Mouse (Mus musculus) brown adipose tissue, adult 24 weeks (tissue): ENCODE measurements around the gene Hsd17b6. TPM values are rescaled to one million over a fixed set of nuclear protein-coding genes. Genes with fewer than 3 reads are reported as not detected.
A peak's percentile ranks its signal among the peaks of the same experiment; 100 is the strongest.

ENCODE experiments used
- H3K27ac ChIP-seq: fragments of 200-500 bp; replicated peaks from 2 replicates; pipeline ENCODE4 v1.5.1; 2012; ENCODE audit warnings: low read depth, mild to moderate bottlenecking, low read length
- H3K4me1 ChIP-seq: fragments of 200-500 bp; 2 replicates; pipeline ENCODE4 v1.6.1; 2012; ENCODE audit warnings: low read length, mixed read lengths; ENCODE audit not compliant: control insufficient read depth, insufficient read depth, insufficient read length
- H3K4me3 ChIP-seq: fragments of 200-500 bp; 2 replicates; pipeline ENCODE4 v1.5.1; 2012; ENCODE audit warnings: low read depth, mild to moderate bottlenecking, low read length, moderate library complexity; ENCODE audit not compliant: insufficient read depth
- polyA plus RNA-seq: library from polyadenylated mRNA; stranded (reverse); fragments of >200 nt; gene quantifications from 2 replicates; pipeline ENCODE4 v1.2.4, GENCODE M21; 2012; ENCODE audit not compliant: missing spikeins, insufficient read depth, insufficient read length

The Hsd17b6 gene
- polyA plus RNA-seq, 1 experiment, result not detected

DNA sequence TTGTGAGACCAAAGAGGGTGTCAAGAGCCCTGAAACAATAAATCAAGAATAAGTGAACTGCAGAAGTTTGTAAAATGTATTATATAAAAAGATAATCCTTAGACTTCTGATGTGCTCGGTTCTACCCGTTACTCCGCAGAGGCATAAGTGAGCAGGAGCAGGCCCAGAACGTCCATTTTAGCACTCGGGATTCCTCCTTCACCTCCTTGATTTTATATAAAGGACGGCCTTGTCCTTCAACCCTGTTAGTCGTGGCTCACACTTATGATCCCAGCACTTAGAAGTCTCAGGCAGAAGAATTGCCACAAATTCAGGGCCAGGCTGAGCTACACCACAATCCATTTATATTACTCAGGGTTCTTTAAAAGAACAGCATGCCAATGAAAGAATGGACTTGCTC is 22.5 kb upstream of the Hsd17b6 start:
- Histone ChIP-seq H3K4me3 (no peak overlapping the region), H3K4me1 (peaks cover 4% of the 10 kb centered on the region), H3K27ac (no peak overlapping the region)

DNA sequence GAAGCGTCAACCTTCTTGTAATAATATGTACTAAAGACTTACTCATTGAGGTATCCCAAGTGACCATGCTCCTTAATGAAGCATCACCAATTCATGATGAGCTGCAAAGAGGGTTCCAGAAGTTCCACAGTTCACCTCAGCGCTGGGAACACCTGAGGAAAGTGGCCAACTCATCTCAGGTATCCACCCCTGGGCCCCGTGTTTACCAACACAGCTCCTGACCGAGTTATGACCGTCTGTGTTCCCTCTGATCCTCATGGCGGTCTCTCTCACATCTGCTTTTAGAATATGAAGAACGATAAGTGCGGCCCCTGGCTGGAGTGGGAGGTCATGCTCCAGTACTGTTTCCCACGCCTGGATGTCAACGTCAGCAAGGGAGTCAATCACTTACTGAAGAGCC is 16.1 kb upstream of the Hsd17b6 start:
- Histone ChIP-seq H3K27ac (no peak overlapping the region), H3K4me3 (no peak overlapping the region), H3K4me1 (no peaks in the 10 kb centered on the region)

DNA sequence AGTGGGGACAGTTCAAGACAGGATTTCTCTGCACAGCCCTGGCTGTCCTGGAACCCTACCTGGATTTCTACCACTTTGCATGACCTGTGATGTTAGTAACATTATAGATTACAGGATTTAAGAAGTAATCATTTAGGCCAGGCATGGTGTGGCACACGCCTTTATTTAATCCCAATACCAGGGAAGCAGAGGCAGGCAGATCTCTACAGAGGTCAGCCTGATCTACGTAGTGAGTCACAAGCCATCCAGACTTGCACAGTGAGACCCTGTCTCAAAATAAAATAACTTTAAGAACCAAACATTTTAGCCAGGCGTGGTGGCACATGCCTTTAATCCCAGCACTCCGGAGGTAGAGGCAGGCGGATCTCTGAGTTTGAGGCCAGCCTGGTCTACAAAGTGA is 14.8 kb upstream of the Hsd17b6 start:
- Histone ChIP-seq H3K4me1 (no peaks in the 10 kb centered on the region), H3K27ac (no peak overlapping the region), H3K4me3 (no peak overlapping the region)

GRCm38 (mm10) chr10:128015068-128015934 is 7.9 kb upstream of the Hsd17b6 start, which contains the start of gene Prim1:
Prim1 (plus strand) TSS chr10:128015168.
- Histone ChIP-seq H3K4me1 (no peaks in the 10 kb centered on the region), H3K27ac (no peak within 1 kb of the TSS), H3K4me3 (peak within 1 kb of the TSS; percentile 94)

DNA sequence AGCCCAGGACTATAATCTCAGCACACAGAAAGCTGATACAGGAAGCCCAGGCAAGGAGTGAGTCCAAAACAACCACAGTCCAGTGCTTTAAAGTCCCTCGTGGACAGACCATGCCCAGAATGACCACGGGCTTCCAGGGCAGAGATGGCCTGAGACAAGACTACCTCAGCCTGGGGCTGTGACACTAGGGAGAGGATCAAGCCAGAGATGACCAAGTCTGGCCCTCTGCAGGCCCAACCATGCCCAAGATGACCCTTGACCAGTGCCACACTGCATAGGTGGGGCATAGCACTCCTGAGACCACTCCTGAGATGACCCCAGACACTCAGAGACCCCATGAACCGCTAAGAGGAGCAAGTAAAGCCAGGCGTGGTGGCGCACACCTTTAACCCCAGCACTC is 2.3 kb upstream of the Hsd17b6 start:
- H3K27ac ChIP-seq, result no peak overlapping the region
- no peaks in the 10 kb centered on the region for H3K4me1 ChIP-seq

GRCm38 (mm10) chr10:128008207-128008889 is 937 bp upstream of the Hsd17b6 start:
- Histone ChIP-seq H3K4me1 (no peaks in the 10 kb centered on the region), H3K4me3 (no peak overlapping the region), H3K27ac (no peak overlapping the region)

More for the DNA sequence above, 2.3 kb upstream of the Hsd17b6 start:
- no peak overlapping the region for H3K4me3 ChIP-seq

DNA sequence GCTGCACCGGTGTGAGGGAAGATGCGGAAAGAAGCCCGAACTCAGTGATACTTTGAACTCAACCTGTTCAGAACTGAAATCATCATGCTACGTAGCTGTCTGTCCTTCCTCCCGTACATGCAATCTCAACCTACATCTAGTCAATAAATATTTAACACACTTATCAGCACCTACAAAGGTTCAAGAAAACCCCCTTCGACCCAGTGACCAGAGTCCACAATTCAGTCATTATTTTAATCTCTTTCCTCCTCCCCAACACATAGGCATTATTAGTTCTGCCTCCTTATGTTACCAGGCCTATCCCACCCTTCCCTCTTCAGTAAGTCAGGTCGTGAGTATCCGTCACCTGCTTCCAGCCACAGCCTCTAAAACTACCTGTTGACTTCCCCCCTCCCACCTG is 1.9 kb downstream of the Hsd17b6 start:
- Histone ChIP-seq H3K4me3 (no peak overlapping the region), H3K4me1 (no peaks in the 10 kb centered on the region), H3K27ac (no peak overlapping the region)

GRCm38 (mm10) chr10:128004918-128005317 is 2.5 kb downstream of the Hsd17b6 start:
- Histone ChIP-seq H3K4me1 (no peaks in the 10 kb centered on the region), H3K27ac (no peak overlapping the region), H3K4me3 (no peak overlapping the region)

GRCm38 (mm10) chr10:128003281-128003801 is 4.1 kb downstream of the Hsd17b6 start:
- no peak overlapping the region for H3K27ac ChIP-seq
- H3K4me3 ChIP-seq, result no peak overlapping the region
- no peaks in the 10 kb centered on the region for H3K4me1 ChIP-seq

- H3K4me3 ChIP-seq, result no peak overlapping the region
- no peaks in the 10 kb centered on the region for H3K4me1 ChIP-seq
- H3K27ac ChIP-seq, result no peak overlapping the region
Observed at GRCm38 (mm10) chr10:127998260-127998659, 9.2 kb downstream of the Hsd17b6 start.

DNA sequence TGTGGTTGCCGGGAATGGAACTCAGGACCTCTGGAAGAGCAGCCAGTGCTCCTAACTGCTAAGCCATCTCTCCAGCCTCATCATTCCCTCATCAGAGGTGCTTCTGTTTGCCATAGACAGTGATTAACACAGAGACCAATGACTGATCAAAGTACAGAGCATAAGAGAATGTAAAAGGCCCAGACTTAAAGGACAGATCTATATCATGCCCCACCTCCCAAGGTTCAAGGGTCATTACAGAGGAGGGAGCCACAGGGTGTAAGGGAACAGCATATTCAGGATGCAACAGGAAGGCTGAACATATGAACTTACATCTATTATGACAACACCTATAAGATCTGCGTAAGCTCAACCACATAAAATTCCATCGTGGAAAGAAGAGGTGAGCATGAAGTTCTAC is 10.7 kb downstream of the Hsd17b6 start:
- no peaks in the 10 kb centered on the region for H3K4me1 ChIP-seq
- H3K27ac ChIP-seq, result no peak overlapping the region
- no peak overlapping the region for H3K4me3 ChIP-seq

GRCm38 (mm10) chr10:127985601-127986000 is 21.8 kb downstream of the Hsd17b6 start:
- no peak overlapping the region for H3K27ac ChIP-seq
- H3K4me3 ChIP-seq, result no peak overlapping the region
- peaks cover 5% of the 10 kb centered on the region; the same call in 1 of the 2 replicates for H3K4me1 ChIP-seq

DNA sequence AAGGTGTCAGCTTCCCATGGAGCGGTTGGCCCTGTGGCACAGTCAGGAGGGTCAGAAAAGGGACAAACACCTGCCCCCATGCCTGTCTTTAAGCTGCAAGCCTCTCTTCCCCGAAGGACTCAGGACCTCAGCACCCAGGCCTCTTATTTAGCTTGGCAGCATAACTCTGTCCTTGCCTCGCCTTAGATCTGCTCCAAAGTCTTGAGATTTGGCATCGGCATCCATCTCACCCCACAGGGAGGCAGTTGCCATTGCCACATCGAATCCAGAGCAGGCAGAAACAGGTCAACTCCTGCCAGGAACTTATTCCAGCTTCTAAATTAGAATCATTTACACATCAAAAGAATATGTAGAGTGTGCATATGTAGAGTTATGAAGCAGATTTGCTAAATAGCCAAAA is 22.8 kb downstream of the Hsd17b6 start:
- Histone ChIP-seq H3K4me1 (peaks cover 5% of the 10 kb centered on the region; the same call in 1 of the 2 replicates), H3K4me3 (no peak overlapping the region), H3K27ac (0 out of 2 replicates have a peak overlapping the region, but pooled peaks have one; percentile 15)

GRCm38 (mm10) chr10:127975503-127975902 is 31.9 kb downstream of the Hsd17b6 start:
- H3K4me1 ChIP-seq, result no peaks in the 10 kb centered on the region
- H3K4me3 ChIP-seq, result no peak overlapping the region
- no peak overlapping the region for H3K27ac ChIP-seq

DNA sequence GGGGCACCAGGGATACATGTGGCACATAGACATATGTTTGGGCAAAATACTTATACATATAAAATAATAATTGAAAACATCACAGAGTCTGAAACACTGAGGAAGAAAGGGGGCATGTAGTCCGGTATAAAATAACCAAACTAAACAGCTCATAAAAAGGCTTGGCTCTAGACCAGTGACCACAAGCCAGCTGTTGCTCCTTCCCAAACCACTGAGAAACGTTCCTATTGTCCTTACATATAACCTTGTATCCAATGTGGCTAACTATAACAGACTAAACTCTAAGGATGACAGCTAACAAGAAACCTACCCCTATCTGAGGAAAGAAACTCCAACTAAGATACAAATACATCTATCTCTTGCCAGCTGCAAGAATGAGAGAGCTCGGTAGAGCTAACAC is 33.3 kb downstream of the Hsd17b6 start:
- Histone ChIP-seq H3K27ac (no peak overlapping the region), H3K4me1 (no peaks in the 10 kb centered on the region), H3K4me3 (no peak overlapping the region)
